Mouse (Mus musculus): ENCODE results near the gene Mum1. TPM values are rescaled to one million over a fixed set of nuclear protein-coding genes. Genes with fewer than 3 reads are reported as not detected.
A peak's percentile ranks its signal among the peaks of the same experiment; 100 is the strongest.

The Mum1 gene
- polyA plus RNA-seq, 1 experiment from 2014 or later, result 34.0 TPM

GRCm38 (mm10) chr10:80260642-80261584 lies 34.7 kb downstream of the Mum1 start, which contains the start of the genes Gamt and Dazap1:
Gamt (minus strand) TSS chr10:80261012.
Dazap1 (plus strand) TSS chr10:80261486.
- H3K36me3 ChIP-seq (ENCODE audit: insufficient read depth, low read length), result peaks cover 11% of the 10 kb centered on the region; the same call in 1 of the 2 replicates
- WGBS, result under 1% methylated on average over 44 of the region's 49 CpGs

GRCm38 (mm10) chr10:80261585-80261968 lies 35.3 kb downstream of the Mum1 start:
- peak; percentile 79 for ATAC-seq
- H3K27me3 ChIP-seq (replicated peaks; ENCODE audit: insufficient read depth, low read length), result no peaks in the 10 kb centered on the region
- TF ChIP-seq CTCF (IDR thresholded peaks at IDR 0.05), result no peak
- TF ChIP-seq EP300 (IDR thresholded peaks at IDR 0.05), result peak; percentile 73
- H3K4me3 ChIP-seq (ENCODE audit: low read depth, low read length), result peak overlapping the region; percentile 47
- peaks cover 14% of the 10 kb centered on the region; the same call in 1 of the 2 replicates for H3K4me1 ChIP-seq (ENCODE audit: insufficient read depth, low read depth, low read length)
- H3K4me2 ChIP-seq (replicated peaks; ENCODE audit: low read depth, low read length), result peak overlapping the region; percentile 80
- no peaks in the 10 kb centered on the region for H3K9me3 ChIP-seq (ENCODE audit: low read length)
- peak overlapping the region; percentile 59 for H3K9ac ChIP-seq (replicated peaks; ENCODE audit: low read depth)
- H3K36me3 ChIP-seq (ENCODE audit: insufficient read depth, low read length), result peaks cover 5% of the 10 kb centered on the region; the same call in 1 of the 2 replicates
- peak overlapping the region; percentile 98 for H3K27ac ChIP-seq (ENCODE audit: low read length)
- DNase-seq (ENCODE audit: low spot score), result peak; percentile 99
- WGBS, result 0% methylated on average over 13 of the region's 14 CpGs

More at GRCm38 (mm10) chr10:80260642-80261584, 34.7 kb downstream of the Mum1 start, which contains the start of the genes Gamt and Dazap1:
- Histone ChIP-seq H3K4me1 (ENCODE audit: insufficient read depth, low read depth, low read length) (peaks cover 10% of the 10 kb centered on the region; the same call in 1 of the 2 replicates), H3K27ac (ENCODE audit: low read length) (peak within 1 kb of the TSS; percentile 98), H3K4me2 (replicated peaks; ENCODE audit: low read depth, low read length) (peak within 1 kb of the TSS; percentile 80), H3K9ac (replicated peaks; ENCODE audit: low read depth) (peak within 1 kb of the TSS; percentile 59), H3K4me3 (ENCODE audit: low read depth, low read length) (peak within 1 kb of the TSS; percentile 47), H3K9me3 (ENCODE audit: low read length) (no peaks in the 10 kb centered on the region), H3K27me3 (replicated peaks; ENCODE audit: insufficient read depth, low read length) (no peaks in the 10 kb centered on the region)
- peak; percentile 87 for ATAC-seq
- peak; percentile 98 for DNase-seq (ENCODE audit: low spot score)
- TF ChIP-seq CTCF (IDR thresholded peaks at IDR 0.05), result no peak
- TF ChIP-seq EP300 (IDR thresholded peaks at IDR 0.05), result no peak

- 64% methylated on average over 12 of the region's 12 CpGs for WGBS
- H3K4me3 ChIP-seq (ENCODE audit: low read depth, low read length), result peak overlapping the region; percentile 47; the same call in 1 of the 2 replicates
- peaks cover 16% of the 10 kb centered on the region; the same call in 1 of the 2 replicates for H3K4me1 ChIP-seq (ENCODE audit: insufficient read depth, low read depth, low read length)
These were observed 35.9 kb downstream of the Mum1 start for GRCm38 (mm10) chr10:80262169-80262568.

GRCm38 (mm10) chr10:80262776-80263365 lies 36.6 kb downstream of the Mum1 start:
- no peak overlapping the region for H3K27ac ChIP-seq (ENCODE audit: low read length)
- WGBS, result 88% methylated on average over 10 of the region's 10 CpGs
- H3K27me3 ChIP-seq (replicated peaks; ENCODE audit: insufficient read depth, low read length), result no peaks in the 10 kb centered on the region

More at GRCm38 (mm10) chr10:80262169-80262568, 35.9 kb downstream of the Mum1 start:
- no peak for DNase-seq (ENCODE audit: low spot score)
- Histone ChIP-seq H3K36me3 (ENCODE audit: insufficient read depth, low read length) (no peaks in the 10 kb centered on the region), H3K9ac (replicated peaks; ENCODE audit: low read depth) (no peak overlapping the region), H3K27me3 (replicated peaks; ENCODE audit: insufficient read depth, low read length) (no peaks in the 10 kb centered on the region), H3K27ac (ENCODE audit: low read length) (peak overlapping the region; percentile 98; the same call in 1 of the 2 replicates), H3K9me3 (ENCODE audit: low read length) (no peaks in the 10 kb centered on the region), H3K4me2 (replicated peaks; ENCODE audit: low read depth, low read length) (peak overlapping the region; percentile 80)
- no peak for ATAC-seq
- no peak for TF ChIP-seq CTCF (IDR thresholded peaks at IDR 0.05)
- no peak for TF ChIP-seq EP300 (IDR thresholded peaks at IDR 0.05)

GRCm38 (mm10) chr10:80264341-80265148 lies 38.3 kb downstream of the Mum1 start:
- Histone ChIP-seq H3K27me3 (replicated peaks; ENCODE audit: insufficient read depth, low read length) (no peaks in the 10 kb centered on the region), H3K9ac (replicated peaks; ENCODE audit: low read depth) (peak overlapping the region; percentile 93), H3K9me3 (ENCODE audit: low read length) (no peaks in the 10 kb centered on the region), H3K36me3 (ENCODE audit: insufficient read depth, low read length) (no peaks in the 10 kb centered on the region), H3K4me2 (replicated peaks; ENCODE audit: low read depth, low read length) (peak overlapping the region; percentile 64), H3K27ac (ENCODE audit: low read length) (peak overlapping the region; percentile 79), H3K4me3 (ENCODE audit: low read depth, low read length) (peak overlapping the region; percentile 93), H3K4me1 (ENCODE audit: insufficient read depth, low read depth, low read length) (peaks cover 28% of the 10 kb centered on the region; the same call in 1 of the 2 replicates)
- TF ChIP-seq CTCF (IDR thresholded peaks at IDR 0.05), result no peak
- TF ChIP-seq EP300 (IDR thresholded peaks at IDR 0.05), result no peak
- peak; percentile 51 for ATAC-seq
- DNase-seq (ENCODE audit: low spot score), result peak; percentile 100
- WGBS, result 2% methylated on average over 49 of the region's 81 CpGs

More at GRCm38 (mm10) chr10:80262776-80263365, 36.6 kb downstream of the Mum1 start:
- no peak overlapping the region for H3K4me3 ChIP-seq (ENCODE audit: low read depth, low read length)
- H3K36me3 ChIP-seq (ENCODE audit: insufficient read depth, low read length), result no peaks in the 10 kb centered on the region
- DNase-seq (ENCODE audit: low spot score), result no peak
- H3K9me3 ChIP-seq (ENCODE audit: low read length), result no peaks in the 10 kb centered on the region
- H3K4me2 ChIP-seq (replicated peaks; ENCODE audit: low read depth, low read length), result no peak overlapping the region
- no peak for ATAC-seq
- H3K4me1 ChIP-seq (ENCODE audit: insufficient read depth, low read depth, low read length), result peaks cover 23% of the 10 kb centered on the region; the same call in 1 of the 2 replicates
- H3K9ac ChIP-seq (replicated peaks; ENCODE audit: low read depth), result no peak overlapping the region
- TF ChIP-seq CTCF (IDR thresholded peaks at IDR 0.05), result no peak
- TF ChIP-seq EP300 (IDR thresholded peaks at IDR 0.05), result no peak
